In the genomic region with DNA sequence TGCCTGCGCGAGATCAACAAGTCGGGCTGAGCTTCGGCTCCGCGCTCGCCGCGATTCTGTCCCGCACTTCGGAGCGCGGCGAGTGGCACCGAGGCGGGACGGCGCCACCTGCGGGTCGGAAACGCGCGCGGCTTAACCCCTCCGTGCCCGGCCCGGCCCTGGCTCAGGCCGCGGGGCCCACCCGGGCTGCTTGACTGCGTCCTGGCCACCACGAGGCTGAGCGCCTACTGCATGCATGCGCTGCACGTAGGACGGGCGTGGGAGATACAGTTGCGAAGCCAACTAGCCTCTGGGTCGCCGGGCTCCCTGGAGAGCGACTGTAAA, we compare ENCODE assay signal across 8 mouse cellular contexts. TPM values are rescaled to one million over a fixed set of nuclear protein-coding genes. Genes with fewer than 3 reads are reported as not detected.
DNase-seq lines count a peak whose midpoint lies in the region; ATAC-seq lines count a peak whose summit lies in the region.

TSS of gene Kcnb1 (minus strand) at position 80 of the 324 bp plus-strand sequence.

- intact Hi-C loops in left cerebral cortex, postnatal 10 days (cut with DNase I): loop anchor here (2.0 kb wide), 1 partner anchor 77 kb away; no protein-coding TSS in a partner anchor

- peak; percentile 70 to 79 for DNase-seq in adrenal gland, adult 18-20 months (ENCODE audit: low spot score in 2 of 2)
- DNase-seq in embryo, embryonic 10.5 days (ENCODE audit: low spot score): peak; percentile 71
- DNase-seq in gastrocnemius, postnatal 25 days: peak; percentile 55
- DNase-seq in induced T-regulatory cell, adult 2 months (ENCODE audit: low read depth): peak; percentile 41
- peak; percentile 76 to 89 for DNase-seq in left cerebral cortex, postnatal 10 days (ENCODE audit: extremely low spot score in 1 of 2, low spot score in 2 of 2)
- DNase-seq in right cerebral cortex, postnatal 25 days: peak; percentile 89
- DNase-seq in urinary bladder, postnatal 4 days (ENCODE audit: low spot score in 2 of 2): peak; percentile 75 to 88

- ATAC-seq in megakaryocyte progenitor cell, adult 5-6 weeks (replicated peaks; ENCODE audit: poor library complexity): peak; percentile 38; the same call in 1 of the 2 replicates

RNA-seq across cellular contexts. Expression of gene Kcnb1, which starts in this region (rescaled TPM):
- total RNA-seq in adrenal gland, adult 18-20 months (2021): 10 to 100 TPM; 17.6 to 46.0 TPM
- 10 to 100 TPM; 22.1 to 27.4 TPM for total RNA-seq in gastrocnemius, postnatal 25 days (2021)
- 10 to 100 TPM; 95.0 to 95.2 TPM for total RNA-seq in left cerebral cortex, postnatal 10 days (2021)
- 0.34 and 0.47 TPM in 2 replicates for total RNA-seq in megakaryocyte progenitor cell, adult 5-6 weeks (2015)
- total RNA-seq in megakaryocyte progenitor cell, adult 5-6 weeks (2017): 0.75 and 1.8 TPM in 2 replicates

Comparison
In these comparisons a context has a peak if more than half of its experiments do, and no peak if none do; other contexts are left out.
1. Peak in every context shown above with its lines: DNase-seq and ATAC-seq.
2. RNA of gene Kcnb1 (total RNA-seq): 95.0 to 95.2 TPM in left cerebral cortex, postnatal 10 days, 17.6 to 46.0 TPM in adrenal gland, adult 18-20 months and 22.1 to 27.4 TPM in gastrocnemius, postnatal 25 days; 0.34 to 1.8 TPM in megakaryocyte progenitor cell, adult 5-6 weeks; every median in the first group is over 4 times any median in the second.